In the genomic region with DNA sequence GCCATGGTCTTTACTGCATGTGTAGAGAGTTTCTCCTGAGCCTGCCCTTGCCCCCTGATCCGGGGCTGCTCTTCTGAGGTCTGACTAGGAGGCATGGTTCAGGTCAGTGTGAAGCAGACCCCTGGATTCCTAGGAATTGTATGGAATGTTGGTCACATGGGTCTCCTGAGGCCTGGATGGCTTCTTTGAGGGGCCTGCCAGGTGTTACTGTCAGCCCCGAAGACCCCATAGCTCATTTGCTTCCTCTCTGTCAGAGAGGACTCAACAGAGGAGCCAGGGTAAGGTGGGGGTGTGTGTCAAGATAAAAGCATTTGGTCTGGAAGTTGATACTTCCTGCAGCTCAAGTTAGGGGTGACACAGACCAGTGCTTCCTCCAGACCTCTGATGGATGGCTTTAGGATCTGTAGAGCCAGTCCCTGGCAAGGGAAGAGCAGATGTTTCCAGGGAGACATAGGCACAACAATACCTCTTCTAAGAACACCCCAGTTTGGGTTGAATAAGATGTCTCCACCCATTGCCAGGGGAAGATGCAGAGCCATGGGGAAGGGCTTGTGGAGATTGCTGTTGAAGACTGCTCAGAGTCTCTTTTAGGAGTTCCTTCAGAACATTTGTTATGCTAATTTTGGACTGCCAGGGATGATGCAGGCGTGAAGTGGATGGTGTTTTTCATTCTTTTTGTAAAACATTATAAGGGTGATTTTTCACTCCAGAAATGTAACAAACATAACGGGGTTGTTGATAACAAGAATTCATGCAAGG, we compare ENCODE assay signal across 18 mouse cellular contexts.
DNase-seq lines count a peak whose midpoint lies in the region; ATAC-seq and TF ChIP-seq lines count a peak whose summit lies in the region.
"Had no signal": no experiment of that assay in that cellular context is flagged by ENCODE, and none has a peak within 500 bp of the region (broad histone marks: within the 10 kb centered on the region; RNA-seq: fewer than 3 reads in every experiment).

No protein-coding gene starts in this region.

- in situ Hi-C loops in ES-E14 (cut with MboI; ENCODE audit: low sequenced_read_pairs in 2 of 2, unreplicated experiment in 2 of 2) = no loop called here

- H3K27me3 ChIP-seq in kidney, postnatal 0 days (ENCODE audit: insufficient read depth, low read length) = no peaks in the 10 kb centered on the region
- H3K27me3 ChIP-seq in kidney, adult 2 months (replicated peaks; ENCODE audit: control insufficient read depth, insufficient read depth, low read length) = no peaks in the 10 kb centered on the region
- H3K27me3 ChIP-seq: limb, embryonic 12.5 days; liver, embryonic 15.5 days had no signal

- H3K4me1 ChIP-seq in kidney, postnatal 0 days (replicated peaks; ENCODE audit: insufficient read depth, low read length) = no peaks in the 10 kb centered on the region
- no peaks in the 10 kb centered on the region for H3K4me1 ChIP-seq in kidney, adult 2 months (ENCODE audit: control insufficient read depth, insufficient read depth, low read length)
- peaks cover 8 to 36% of the 10 kb centered on the region in 2 experiments for H3K4me1 ChIP-seq in ES-E14 (ENCODE audit: control insufficient read depth in 2 of 2, insufficient read depth in 2 of 2, low read length in 2 of 2, poor library complexity in 1 of 2)
- H3K4me1 ChIP-seq: limb, embryonic 12.5 days; liver, embryonic 15.5 days had no signal

- DNase-seq in kidney, postnatal 0 days (ENCODE audit: low spot score) = peak; percentile 81
- no peak for DNase-seq in kidney, adult 2 months
- DNase-seq in ES-CJ7 (ENCODE audit: low read depth, low spot score) (peak; percentile 63), ES-E14 (ENCODE audit: low read depth, low spot score) (peak; percentile 7)
- DNase-seq in embryo, embryonic 9.5 days (ENCODE audit: extremely low spot score) = peak; percentile 13
- DNase-seq in cerebellum, adult 11-12 months = no peak
- DNase-seq in thymus, postnatal 4 days = no peak
- DNase-seq: adrenal gland, adult 2 months; cerebellum, adult 11 months; heart, postnatal 14 days; thymus, postnatal 14 days had no signal

- H3K27ac ChIP-seq in kidney, postnatal 0 days = no peak overlapping the region
- no peak overlapping the region for H3K27ac ChIP-seq in kidney, adult 2 months (ENCODE audit: insufficient read depth, low read depth, low read length)
- H3K27ac ChIP-seq in ES-E14 (ENCODE audit: insufficient read depth, low read depth, low read length, poor library complexity, severe bottlenecking) = no peak overlapping the region
- H3K27ac ChIP-seq: hindbrain, embryonic 14.5 days; limb, embryonic 12.5 days; liver, embryonic 15.5 days; stomach, postnatal 0 days had no signal

- H3K4me3 ChIP-seq in kidney, postnatal 0 days (replicated peaks; ENCODE audit: low read depth, low read length) = no peak overlapping the region
- H3K4me3 ChIP-seq in kidney, adult 2 months (ENCODE audit: insufficient read depth, low read depth, low read length) = no peak overlapping the region
- H3K4me3 ChIP-seq in ES-E14 (ENCODE audit: insufficient read depth in 1 of 2, low read depth in 1 of 2, low read length in 2 of 2, poor library complexity in 1 of 2, severe bottlenecking in 1 of 2) = no peak overlapping the region
- H3K4me3 ChIP-seq: limb, embryonic 12.5 days; liver, embryonic 15.5 days had no signal

- no peak for TF ChIP-seq CTCF in kidney, postnatal 0 days (IDR thresholded peaks at IDR 0.05; ENCODE audit: low read depth)
- TF ChIP-seq CTCF in kidney, adult 2 months (conservative IDR thresholded peaks at IDR 0.05; ENCODE audit: insufficient read depth, insufficient read length, low read depth, low read length) = no peak

- 43% methylated on average over 4 of the region's 4 CpGs for WGBS in kidney, postnatal 0 days
- 46% methylated on average over 4 of the region's 4 CpGs for WGBS in kidney, adult 2 months

- ATAC-seq in kidney, postnatal 0 days (replicated peaks; ENCODE audit: low FRiP score, low read depth) = peak; percentile 71
- ATAC-seq: lung, postnatal 0 days; midbrain, embryonic 16.5 days had no signal

- H3K9me3 ChIP-seq in kidney, postnatal 0 days (replicated peaks; ENCODE audit: low read length) = no peaks in the 10 kb centered on the region
- no peaks in the 10 kb centered on the region for H3K9me3 ChIP-seq in ES-E14 (ENCODE audit: control insufficient read depth, insufficient read depth, low read depth, low read length)
- H3K9me3 ChIP-seq: limb, embryonic 12.5 days; liver, embryonic 15.5 days had no signal

- no peak for TF ChIP-seq POLR2A in kidney, adult 2 months (IDR thresholded peaks at IDR 0.05; ENCODE audit: low read depth, low read length)

- no peak overlapping the region for H3K9ac ChIP-seq in kidney, postnatal 0 days (ENCODE audit: low read depth, low read length)
- H3K9ac ChIP-seq in ES-E14 (ENCODE audit: insufficient read depth, low read depth, low read length, poor library complexity, severe bottlenecking) = no peak overlapping the region
- H3K9ac ChIP-seq: hindbrain, embryonic 14.5 days; limb, embryonic 12.5 days; liver, embryonic 15.5 days had no signal

- no peak overlapping the region for H3K4me2 ChIP-seq in kidney, postnatal 0 days (ENCODE audit: low read length)
- H3K4me2 ChIP-seq: heart, embryonic 11.5 days; hindbrain, embryonic 14.5 days; limb, embryonic 12.5 days; liver, embryonic 15.5 days had no signal

- H3K36me3 ChIP-seq in kidney, postnatal 0 days (ENCODE audit: insufficient read depth, low read length) = no peaks in the 10 kb centered on the region
- no peaks in the 10 kb centered on the region for H3K36me3 ChIP-seq in kidney, adult 2 months (ENCODE audit: control insufficient read depth, insufficient read depth, low read length)
- H3K36me3 ChIP-seq in ES-E14 (ENCODE audit: control insufficient read depth, insufficient read depth, low read length, poor library complexity, severe bottlenecking) = no peaks in the 10 kb centered on the region
- H3K36me3 ChIP-seq: limb, embryonic 12.5 days; liver, embryonic 15.5 days had no signal

TF ChIP-seq in ES-E14, 5 proteins besides CTCF, POLR2A, EP300 and RAD21:
- TF ChIP-seq ZC3H11A (IDR thresholded peaks at IDR 0.05; ENCODE audit: borderline replicate concordance, low read depth, low read length) (no peak), ZNF384 (IDR thresholded peaks at IDR 0.05; ENCODE audit: low read depth, low read length) (no peak), CHD2 (IDR thresholded peaks at IDR 0.05; ENCODE audit: low read depth, low read length) (no peak), HCFC1 (IDR thresholded peaks at IDR 0.05; ENCODE audit: borderline replicate concordance, insufficient read depth, low read length) (no peak), MAFK (IDR thresholded peaks at IDR 0.05; ENCODE audit: insufficient read depth, low read depth, low read length) (no peak)

Comparison
In these comparisons a context has a peak if more than half of its experiments do, and no peak if none do; other contexts are left out.
1. DNase-seq: peak in kidney, postnatal 0 days (single experiment), ES-CJ7 (single experiment), ES-E14 (single experiment) and embryo, embryonic 9.5 days (single experiment); none in kidney, adult 2 months (single experiment), cerebellum, adult 11-12 months (single experiment) and thymus, postnatal 4 days (single experiment).